ENCODE assay signal across 9 mouse cellular contexts in genomic region chr2:126635939-126636823, GRCm38 (mm10). TPM values are rescaled to one million over a fixed set of nuclear protein-coding genes. Genes with fewer than 3 reads are reported as not detected.
DNase-seq lines count a peak whose midpoint lies in the region; ATAC-seq and TF ChIP-seq lines count a peak whose summit lies in the region.
"Had no signal": no experiment of that assay in that cellular context is flagged by ENCODE, and none has a peak within 500 bp of the region (broad histone marks: within the 10 kb centered on the region; RNA-seq: fewer than 3 reads in every experiment).

No protein-coding gene starts in this region.

- no peak for TF ChIP-seq CTCF in gastrocnemius, adult 2 months (IDR thresholded peaks at IDR 0.05)

- H3K27ac ChIP-seq in gastrocnemius, adult 2 months = 0 out of 2 replicates have a peak overlapping the region, but pooled peaks have one; percentile 49
- H3K27ac ChIP-seq in kidney, embryonic 16.5 days (ENCODE audit: low read length) = no peak overlapping the region; the same call in 1 of the 2 replicates

- no peaks in the 10 kb centered on the region for H3K4me1 ChIP-seq in kidney, embryonic 16.5 days (ENCODE audit: insufficient read depth, low read length)

- no peak for DNase-seq in gastrocnemius, adult 2 months
- DNase-seq in gastrocnemius, postnatal 14 days = no peak
- DNase-seq in c-Kit-positive CD71-positive TER-119-positive erythroid progenitor cells, embryonic 14.5 days (ENCODE audit: low spot score) = peak; percentile 27
- DNase-seq in cerebellum, postnatal 14 days = no peak
- no peak for DNase-seq in urinary bladder, postnatal 25 days (ENCODE audit: low spot score)

- no peak overlapping the region for H3K4me2 ChIP-seq in kidney, embryonic 16.5 days (replicated peaks; ENCODE audit: low read depth, low read length)

- no peak overlapping the region for H3K4me3 ChIP-seq in gastrocnemius, adult 2 months
- no peak overlapping the region for H3K4me3 ChIP-seq in kidney, embryonic 16.5 days (ENCODE audit: low read length)

- no peaks in the 10 kb centered on the region for H3K27me3 ChIP-seq in kidney, embryonic 16.5 days (ENCODE audit: insufficient read depth, low read length)

- H3K9me3 ChIP-seq in kidney, embryonic 16.5 days (ENCODE audit: low read length) = peaks cover 5% of the 10 kb centered on the region

- H3K9ac ChIP-seq in kidney, embryonic 16.5 days (replicated peaks; ENCODE audit: low read length) = no peak overlapping the region

- WGBS in kidney, embryonic 16.5 days = 61% methylated on average over 12 of the region's 12 CpGs

- peaks cover 30% of the 10 kb centered on the region for H3K36me3 ChIP-seq in kidney, embryonic 16.5 days (ENCODE audit: insufficient read depth, low read length)

- intact Hi-C loops in gastrocnemius, adult 2 months (cut with DNase I) = no loop called here
- intact Hi-C loops in gastrocnemius, postnatal 14 days (cut with DNase I; ENCODE audit: low total_unique reads) = no loop called here

- peak; percentile 65; the same call in 1 of the 2 replicates for ATAC-seq in kidney, embryonic 16.5 days (ENCODE audit: low FRiP score, low TSS enrichment)
- peak; percentile 81 for ATAC-seq in megakaryocyte-erythroid progenitor cell, adult 5-6 weeks (replicated peaks; ENCODE audit: low FRiP score, low TSS enrichment, poor library complexity, severe bottlenecking)
- ATAC-seq in cerebellum, adult (ENCODE audit: insufficient number of reproducible peaks, low FRiP score, low TSS enrichment) = no peak
- ATAC-seq: hindbrain, embryonic 16.5 days had no signal

RNA-seq across cellular contexts. Expression of gene Hdc, which starts 17.1 kb away (rescaled TPM):
- total RNA-seq in gastrocnemius, adult 2 months (2021) = 1 to 10 TPM in 1 of 2 experiments, under 1 TPM in 1; 0.15 to 1.0 TPM
- total RNA-seq in gastrocnemius, postnatal 14 days (2021) = 1 to 10 TPM in 1 of 2 experiments, under 1 TPM in 1; 0.37 to 1.5 TPM
- 126 and 129 TPM in 2 replicates for polyA plus RNA-seq in kidney, embryonic 16.5 days (2015; fragmentation: Nextera tagmentation; extraction: Ambion mirVana)
- total RNA-seq in megakaryocyte-erythroid progenitor cell, adult 5-6 weeks (2014; fragmentation: Nextera tagmentation) = 0.92 and 1.3 TPM in 2 replicates
- 0.46 and 2.6 TPM in 2 replicates for total RNA-seq in megakaryocyte-erythroid progenitor cell, adult 5-6 weeks (2017)

RNA-seq across cellular contexts. Expression of gene Gabpb1, which starts 40.0 kb away (rescaled TPM):
- total RNA-seq in gastrocnemius, adult 2 months (2021) = 1 to 10 TPM; 5.5 to 8.6 TPM
- 1 to 10 TPM; 7.4 to 8.8 TPM for total RNA-seq in gastrocnemius, postnatal 14 days (2021)
- 58.4 and 59.3 TPM in 2 replicates for polyA plus RNA-seq in kidney, embryonic 16.5 days (2015; fragmentation: Nextera tagmentation; extraction: Ambion mirVana)
- total RNA-seq in megakaryocyte-erythroid progenitor cell, adult 5-6 weeks (2014; fragmentation: Nextera tagmentation) = 26.1 and 35.4 TPM in 2 replicates
- total RNA-seq in megakaryocyte-erythroid progenitor cell, adult 5-6 weeks (2017) = 32.0 and 36.5 TPM in 2 replicates
